Mouse (Mus musculus) central nervous system, embryonic 18 days (tissue): ENCODE results near the gene Olfr613. TPM values are rescaled to one million over a fixed set of nuclear protein-coding genes. Genes with fewer than 3 reads are reported as not detected.

Experiments
- polyA plus RNA-seq: library from polyadenylated mRNA; depleted of rRNA; stranded (reverse); fragments of >200 nt; gene quantifications from 2 replicates; pipeline ENCODE4 v1.2.3, GENCODE M21; 2012; rRNA removed

The Olfr613 gene
- not detected in 2 replicates for polyA plus RNA-seq

DNA sequence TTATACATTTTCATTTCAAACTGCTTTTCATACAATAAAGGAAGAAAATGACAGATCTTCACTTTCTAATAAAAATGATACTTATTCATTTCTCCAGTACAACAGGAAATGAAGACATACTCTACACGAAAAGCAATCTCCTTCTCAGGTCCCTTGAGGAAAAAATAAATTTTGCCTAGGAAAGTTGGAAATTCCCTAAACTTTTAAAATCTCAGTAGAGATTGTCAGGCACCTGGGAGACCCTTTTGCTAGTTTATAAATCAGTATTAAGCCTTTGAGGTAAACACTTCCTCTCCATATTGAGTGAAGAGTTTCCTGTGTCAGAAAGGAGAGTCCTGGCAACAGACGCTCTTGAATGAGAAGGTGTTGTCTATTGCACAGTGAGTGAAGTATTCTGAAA is at the start of gene Olfr613:
Gene Olfr613 (plus strand): TSS at position 301 of the 400 bp plus-strand sequence.

GRCm38 (mm10) chr7:103512022-103512421 is 35.9 kb upstream of the Olfr613 start, which contains the start of gene Olfr610:
Olfr610 (minus strand) TSS chr7:103512122.

GRCm38 (mm10) chr7:103520746-103521145 is 27.1 kb upstream of the Olfr613 start, which contains the start of gene Olfr611:
Olfr611 (minus strand) TSS chr7:103520846.

DNA sequence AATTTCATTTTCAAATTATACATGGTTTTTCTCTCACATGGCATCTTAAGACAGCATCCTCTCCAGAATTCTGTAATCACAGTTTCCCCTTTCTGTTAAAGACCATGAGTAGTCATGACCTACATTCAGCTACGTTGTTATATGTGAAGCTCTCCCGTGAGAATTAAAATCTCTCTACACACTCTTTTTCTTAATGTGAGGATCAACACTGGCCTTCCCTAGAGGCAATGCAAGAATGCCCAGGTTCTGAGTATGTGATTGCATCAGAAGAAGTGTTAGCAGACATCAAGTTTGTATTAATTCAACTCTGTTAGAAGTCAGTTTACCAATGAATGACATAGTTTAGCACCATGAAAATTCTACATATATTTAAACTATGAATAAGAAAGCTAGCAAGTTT is 5.3 kb upstream of the Olfr613 start, which contains the start of gene Olfr612:
Gene Olfr612 (minus strand): TSS at position 101 of the 400 bp plus-strand sequence.

GRCm38 (mm10) chr7:103555779-103556178 is 7.9 kb downstream of the Olfr613 start, which contains the start of gene Olfr615:
Olfr615 (plus strand) TSS chr7:103556079.

GRCm38 (mm10) chr7:103569043-103569442 is 21.2 kb downstream of the Olfr613 start, which contains the start of gene Olfr616:
Olfr616 (minus strand) TSS chr7:103569143.

DNA sequence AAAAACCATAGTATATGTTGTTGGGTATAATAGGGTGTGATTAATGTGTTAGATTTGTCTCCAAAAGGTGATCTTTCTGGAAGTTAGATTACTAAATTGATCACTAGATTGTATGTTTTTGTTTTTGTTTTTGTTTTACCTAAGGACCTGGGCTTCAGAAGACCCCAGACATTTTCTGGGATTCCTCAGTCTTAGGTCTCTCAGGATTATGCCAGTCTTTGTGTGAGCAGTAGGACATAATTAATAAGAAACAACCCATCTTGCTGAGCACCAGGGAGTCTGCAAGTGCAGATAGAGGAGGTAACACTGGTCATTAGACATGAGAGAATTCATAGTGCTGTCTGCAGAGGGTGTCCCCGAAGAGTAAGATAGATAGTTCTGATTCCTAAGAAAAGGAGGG is 24.9 kb downstream of the Olfr613 start, which contains the start of gene Olfr617:
Gene Olfr617 (plus strand): TSS at position 301 of the 400 bp plus-strand sequence.

DNA sequence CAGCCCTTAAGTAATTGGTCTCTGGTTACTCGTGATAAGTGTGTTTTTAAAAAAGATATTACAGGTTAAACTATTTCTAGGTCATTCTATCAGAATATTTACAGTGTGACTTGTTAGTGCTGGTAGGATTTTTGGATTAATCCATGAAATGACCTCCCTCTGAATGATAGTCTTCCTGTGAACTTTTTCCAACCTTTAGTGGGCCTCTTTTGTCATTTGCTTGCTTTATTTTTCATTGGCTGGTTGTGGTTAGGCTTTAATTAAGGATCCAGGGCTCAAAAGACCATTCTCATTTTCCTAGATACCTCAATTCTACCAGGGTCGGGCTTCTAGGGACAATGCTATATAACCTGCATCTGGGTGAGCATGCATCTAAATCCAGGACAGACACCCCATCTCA is 41.9 kb downstream of the Olfr613 start, which contains the start of gene Olfr618:
Gene Olfr618 (plus strand): TSS at position 301 of the 400 bp plus-strand sequence.

GRCm38 (mm10) chr7:103600275-103600674 is 52.4 kb downstream of the Olfr613 start, which contains the start of gene Olfr619:
Olfr619 (plus strand) TSS chr7:103600575.

Other genes with a start within 250 kb of the Olfr613 start
- gene Olfr596, start 242.4 kb upstream of the Olfr613 start, polyA plus RNA-seq: not detected in 2 replicates
- gene Olfr597, start 231.8 kb upstream of the Olfr613 start, polyA plus RNA-seq: not detected in 2 replicates
- not detected in 2 replicates for gene Olfr598, start 224.5 kb upstream of the Olfr613 start, polyA plus RNA-seq
- gene Olfr599, start 212.2 kb upstream of the Olfr613 start, polyA plus RNA-seq: not detected in 2 replicates
- gene Olfr600, start 198.4 kb upstream of the Olfr613 start, polyA plus RNA-seq: not detected in 2 replicates
- gene Olfr601, start 185.4 kb upstream of the Olfr613 start, polyA plus RNA-seq: not detected in 2 replicates
- not detected in 2 replicates for gene Olfr603, start 161.9 kb upstream of the Olfr613 start, polyA plus RNA-seq
- gene Usp17lc, start 133.0 kb upstream of the Olfr613 start, polyA plus RNA-seq: not detected in 2 replicates
- gene Olfr605, start 102.6 kb upstream of the Olfr613 start, polyA plus RNA-seq: not detected in 2 replicates
- gene Olfr606, start 99.0 kb upstream of the Olfr613 start, polyA plus RNA-seq: not detected in 2 replicates
- not detected in 2 replicates for gene Olfr607, start 83.9 kb upstream of the Olfr613 start, polyA plus RNA-seq
- not detected in 2 replicates for gene Olfr608, start 78.2 kb upstream of the Olfr613 start, polyA plus RNA-seq
- gene Olfr609, start 50.0 kb upstream of the Olfr613 start, polyA plus RNA-seq: not detected in 2 replicates
- not detected in 2 replicates for gene Olfr610, start 36.0 kb upstream of the Olfr613 start, polyA plus RNA-seq
- not detected in 2 replicates for gene Olfr611, start 27.2 kb upstream of the Olfr613 start, polyA plus RNA-seq
- not detected in 2 replicates for gene Olfr612, start 5.4 kb upstream of the Olfr613 start, polyA plus RNA-seq
- gene Olfr615, start 8.0 kb downstream of the Olfr613 start, polyA plus RNA-seq: not detected in 2 replicates
- not detected in 2 replicates for gene Olfr616, start 21.1 kb downstream of the Olfr613 start, polyA plus RNA-seq
- not detected in 2 replicates for gene Olfr617, start 25.0 kb downstream of the Olfr613 start, polyA plus RNA-seq
- not detected in 2 replicates for gene Olfr618, start 42.0 kb downstream of the Olfr613 start, polyA plus RNA-seq
- not detected in 2 replicates for gene Olfr619, start 52.5 kb downstream of the Olfr613 start, polyA plus RNA-seq
- gene Olfr620, start 64.5 kb downstream of the Olfr613 start, polyA plus RNA-seq: not detected in 2 replicates
- not detected in 2 replicates for gene Olfr622, start 94.6 kb downstream of the Olfr613 start, polyA plus RNA-seq
- gene Olfr623, start 115.6 kb downstream of the Olfr613 start, polyA plus RNA-seq: not detected in 2 replicates
- not detected in 2 replicates for gene Olfr624, start 123.1 kb downstream of the Olfr613 start, polyA plus RNA-seq
- gene Olfr625-ps1, start 134.6 kb downstream of the Olfr613 start, polyA plus RNA-seq: not detected in 2 replicates
- gene Olfr243, start 166.6 kb downstream of the Olfr613 start, polyA plus RNA-seq: not detected in 2 replicates
- gene Olfr628, start 182.3 kb downstream of the Olfr613 start, polyA plus RNA-seq: not detected in 2 replicates
- not detected in 2 replicates for gene Olfr629, start 196.9 kb downstream of the Olfr613 start, polyA plus RNA-seq
- not detected in 2 replicates for gene Olfr630, start 209.3 kb downstream of the Olfr613 start, polyA plus RNA-seq
- gene Olfr69, start 223.5 kb downstream of the Olfr613 start, polyA plus RNA-seq: not detected in 2 replicates
- not detected in 2 replicates for gene Olfr68, start 231.6 kb downstream of the Olfr613 start, polyA plus RNA-seq
- not detected in 2 replicates for gene Olfr67, start 243.7 kb downstream of the Olfr613 start, polyA plus RNA-seq